Mouse (Mus musculus) megakaryocyte, embryonic 14.5 days (primary cell): ENCODE results near the gene Vmn2r83. TPM values are rescaled to one million over a fixed set of nuclear protein-coding genes. Genes with fewer than 3 reads are reported as not detected.
"Not testable (repeated sequence)": the region's sequence is repeated elsewhere in the genome, so short reads cannot be mapped to it uniquely, and the experiment has no call there.

Experiments used
- H3K27me3 ChIP-seq: replicated peaks from 2 replicates; pipeline ENCODE3; 2012; ENCODE audit warnings: inconsistent platforms
- H3K36me3 ChIP-seq: replicated peaks from 2 replicates; pipeline ENCODE3; 2012; ENCODE audit warnings: low read length, inconsistent platforms, mixed read lengths
- H3K4me1 ChIP-seq: 2 replicates; pipeline ENCODE4 v1.6.1; 2012; ENCODE audit warnings: inconsistent platforms
- H3K4me3 ChIP-seq: replicated peaks from 2 replicates; pipeline ENCODE3; 2012; ENCODE audit warnings: moderate library complexity, mild to moderate bottlenecking, inconsistent platforms
- H3K9me3 ChIP-seq: 2 replicates; pipeline ENCODE4 v1.6.1; 2012; ENCODE audit warnings: inconsistent platforms
- FLI1 ChIP-seq: IDR thresholded peaks from 2 replicates; pipeline ENCODE4 v1.6.1; 2012; ENCODE audit warnings: low read length, inconsistent platforms, mixed read lengths
- GATA1 ChIP-seq: IDR thresholded peaks from 3 replicates; pipeline ENCODE4 v1.6.1; 2012; ENCODE audit warnings: mixed read lengths, low read length, inconsistent platforms, borderline replicate concordance
- polyA plus RNA-seq: library from polyadenylated mRNA; stranded (reverse); fragments of >175 nt; gene quantifications from 2 replicates; pipeline ENCODE4 v1.2.3, GENCODE M21; 2012; ENCODE audit warnings: low replicate concordance; ENCODE audit not compliant: insufficient read depth

Vmn2r83 gene
- not detected in 2 replicates for polyA plus RNA-seq

- Histone ChIP-seq H3K4me1 (peaks cover 4% of the 10 kb centered on the region; the same call in 1 of the 2 replicates), H3K27me3 (no peaks in the 10 kb centered on the region), H3K36me3 (no peaks in the 10 kb centered on the region), H3K9me3 (no peaks in the 10 kb centered on the region), H3K4me3 (no peak within 1 kb of the TSS)
- TF ChIP-seq FLI1 (no peak), GATA1 (no peak)
Observed at GRCm38 (mm10) chr10:79468431-79468830, at the start of gene Vmn2r83. Vmn2r83 (plus strand) TSS chr10:79468731.

- H3K4me1 ChIP-seq, H3K36me3 ChIP-seq, H3K27me3 ChIP-seq, H3K4me3 ChIP-seq, H3K9me3 ChIP-seq: not testable (repeated sequence)
Observed at GRCm38 (mm10) chr10:79435141-79435820, 33.2 kb upstream of the Vmn2r83 start.

- H3K9me3 ChIP-seq: no peaks in the 10 kb centered on the region
- H3K27me3 ChIP-seq: no peaks in the 10 kb centered on the region
- no peak for TF ChIP-seq FLI1
- TF ChIP-seq GATA1: no peak
- no peak overlapping the region for H3K4me3 ChIP-seq
- H3K4me1 ChIP-seq: no peaks in the 10 kb centered on the region
- no peaks in the 10 kb centered on the region for H3K36me3 ChIP-seq
Observed at GRCm38 (mm10) chr10:79495886-79496285, 27.4 kb downstream of the Vmn2r83 start.

GRCm38 (mm10) chr10:79496701-79497288 is 28.3 kb downstream of the Vmn2r83 start:
- Histone ChIP-seq H3K4me3 (no peak overlapping the region), H3K27me3 (no peaks in the 10 kb centered on the region), H3K4me1 (no peaks in the 10 kb centered on the region), H3K36me3 (no peaks in the 10 kb centered on the region), H3K9me3 (no peaks in the 10 kb centered on the region)
- no peak for TF ChIP-seq FLI1
- no peak for TF ChIP-seq GATA1

GRCm38 (mm10) chr10:79502830-79503644 is 34.5 kb downstream of the Vmn2r83 start:
- Histone ChIP-seq H3K4me1 (no peaks in the 10 kb centered on the region), H3K27me3 (no peaks in the 10 kb centered on the region), H3K4me3 (no peak overlapping the region), H3K9me3 (no peaks in the 10 kb centered on the region), H3K36me3 (no peaks in the 10 kb centered on the region)
- TF ChIP-seq GATA1 (no peak), FLI1 (no peak)

GRCm38 (mm10) chr10:79506709-79507108 is 38.2 kb downstream of the Vmn2r83 start:
- TF ChIP-seq GATA1 (no peak), FLI1 (no peak)
- H3K9me3 ChIP-seq: no peaks in the 10 kb centered on the region
- no peaks in the 10 kb centered on the region for H3K27me3 ChIP-seq
- no peak overlapping the region for H3K4me3 ChIP-seq
- no peaks in the 10 kb centered on the region for H3K36me3 ChIP-seq
- no peaks in the 10 kb centered on the region for H3K4me1 ChIP-seq

- TF ChIP-seq FLI1 (no peak), GATA1 (no peak)
- H3K4me3 ChIP-seq: no peak overlapping the region
- H3K36me3 ChIP-seq: peaks cover 13% of the 10 kb centered on the region
- no peaks in the 10 kb centered on the region; the same call in 1 of the 2 replicates for H3K9me3 ChIP-seq
- no peaks in the 10 kb centered on the region for H3K27me3 ChIP-seq
- H3K4me1 ChIP-seq: peaks cover 3% of the 10 kb centered on the region; the same call in 1 of the 2 replicates
Observed at GRCm38 (mm10) chr10:79524433-79524832, 55.9 kb downstream of the Vmn2r83 start.

GRCm38 (mm10) chr10:79525456-79526325 is 57.2 kb downstream of the Vmn2r83 start:
- H3K9me3 ChIP-seq: no peaks in the 10 kb centered on the region; the same call in 1 of the 2 replicates
- peaks cover 2% of the 10 kb centered on the region for H3K27me3 ChIP-seq
- TF ChIP-seq FLI1 (no peak), GATA1 (no peak)

More at GRCm38 (mm10) chr10:79525456-79526325, 57.2 kb downstream of the Vmn2r83 start:
- H3K4me1 ChIP-seq: peaks cover 15% of the 10 kb centered on the region
- H3K36me3 ChIP-seq: peaks cover 15% of the 10 kb centered on the region
- H3K4me3 ChIP-seq: no peak overlapping the region
